Mouse (Mus musculus) megakaryocyte-erythroid progenitor cell, adult 5 weeks (primary cell): Measurements from ENCODE around the gene Pitpnm3. TPM values are rescaled to one million over a fixed set of nuclear protein-coding genes. Genes with fewer than 3 reads are reported as not detected.

ENCODE experiments used
- polyA plus RNA-seq: library from polyadenylated mRNA; stranded (reverse); fragments of >175 nt; gene quantifications from 2 replicates; pipeline ENCODE4 v1.2.3, GENCODE M21; 2012

Pitpnm3 gene
- not detected in 2 replicates for polyA plus RNA-seq

DNA sequence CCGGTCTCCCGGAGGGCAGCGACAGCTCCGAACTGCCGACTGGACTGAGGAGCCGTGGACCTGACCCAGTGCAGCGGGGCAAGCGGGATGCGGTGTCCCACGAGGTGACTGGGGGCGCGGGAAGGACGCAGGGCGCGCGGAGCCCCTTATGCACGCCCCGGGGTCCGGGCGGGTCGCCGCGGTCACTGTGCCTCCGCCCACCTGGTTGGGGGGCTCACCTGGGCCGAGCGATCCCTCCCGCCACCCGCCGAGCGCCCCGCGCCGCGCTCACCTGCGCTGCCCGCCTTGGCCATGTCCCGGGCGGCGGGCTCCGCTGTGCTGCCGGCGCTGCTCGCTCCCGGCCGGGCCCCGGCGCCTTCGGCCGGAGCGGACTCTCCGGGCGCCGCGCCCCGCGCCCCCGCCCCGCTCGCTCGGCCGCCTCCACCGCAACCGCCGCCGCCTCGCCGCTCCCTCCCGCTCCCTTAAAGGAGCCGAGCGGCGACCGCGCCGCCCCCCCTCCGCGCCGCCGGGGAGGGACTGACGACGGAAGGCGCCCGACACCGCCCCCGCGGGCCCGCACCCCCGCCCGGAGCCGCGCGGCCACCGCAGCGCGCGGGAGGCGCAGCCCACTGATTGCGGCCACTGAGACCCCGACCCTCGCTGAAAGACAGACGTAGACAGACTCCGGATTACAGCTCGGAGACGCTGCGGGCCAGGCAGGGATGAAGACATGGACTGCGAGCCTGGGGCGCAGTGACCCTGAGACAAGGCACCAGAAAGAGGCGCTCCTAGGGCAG lies at the start of gene Pitpnm3:
Pitpnm3 (minus strand) TSS at position 396 of the 776 bp plus-strand sequence.

DNA sequence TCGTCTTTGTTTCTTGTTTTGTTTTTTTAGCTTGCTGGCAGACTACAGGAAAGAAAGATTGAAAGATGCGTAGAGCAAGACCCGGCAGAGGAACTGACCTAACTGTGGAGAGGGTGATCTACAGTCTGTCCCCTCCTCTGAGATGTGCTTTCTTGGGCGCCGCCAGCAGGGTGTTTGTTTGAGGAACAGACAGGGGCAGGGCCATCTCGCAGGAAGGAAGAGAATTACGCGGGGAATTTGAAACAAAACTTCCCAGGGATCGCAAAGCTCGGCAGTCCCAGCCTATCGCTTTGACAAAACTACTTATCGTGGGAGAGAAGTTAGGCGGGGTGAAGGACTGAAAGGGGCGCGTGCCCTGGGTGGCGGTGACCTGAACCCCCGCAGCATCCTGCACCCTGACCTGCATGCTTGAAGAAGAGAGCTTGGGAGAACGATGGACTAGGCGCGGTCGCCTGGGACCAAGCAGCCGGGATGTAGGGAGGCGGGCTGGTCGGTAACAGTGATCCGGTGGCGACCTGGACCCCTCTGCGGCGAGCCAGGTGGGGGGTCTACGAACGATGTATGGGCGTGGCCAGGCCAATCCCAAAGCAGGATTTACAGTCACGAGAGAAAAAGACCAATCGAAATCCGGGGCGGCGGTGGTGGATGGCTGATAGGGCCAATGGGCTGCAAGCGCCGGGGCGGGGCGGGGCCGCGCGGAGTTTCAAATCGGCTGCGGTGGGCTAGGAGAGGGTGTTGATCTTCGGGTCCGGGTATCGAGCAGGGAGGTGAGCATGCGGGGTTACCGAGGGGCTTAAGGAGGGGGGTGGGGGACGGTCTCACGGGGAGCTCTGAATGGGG lies 93.6 kb downstream of the Pitpnm3 start, which contains the start of gene Pimreg:
Pimreg (plus strand) TSS at position 265 of the 840 bp plus-strand sequence.

DNA sequence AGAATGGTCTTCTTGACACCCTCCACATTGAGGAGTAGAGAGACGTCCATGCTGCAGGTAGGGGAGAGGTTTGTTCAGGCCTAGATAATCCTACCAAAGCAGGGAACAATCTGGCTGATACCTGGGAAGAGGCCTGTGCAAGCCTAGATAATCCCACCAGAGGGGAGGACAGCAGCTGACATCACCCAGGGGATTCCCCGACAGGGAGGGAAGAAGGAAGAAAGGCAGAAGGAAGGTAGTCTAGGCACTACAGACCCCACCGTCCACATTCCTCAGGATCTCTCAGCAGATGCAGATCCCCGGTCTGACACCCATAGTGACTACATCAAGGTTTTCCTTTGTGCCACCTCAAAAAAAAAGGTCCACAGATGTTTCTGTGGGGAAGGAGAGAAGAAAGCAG lies 98.2 kb downstream of the Pitpnm3 start, which contains the start of gene Aipl1:
Aipl1 (minus strand) TSS at position 101 of the 400 bp plus-strand sequence.

Other genes with a start within 250 kb of the Pitpnm3 start
- 0.39 and 0.55 TPM in 2 replicates for gene Aipl1, start 98.3 kb downstream of the Pitpnm3 start, polyA plus RNA-seq
- 18.6 and 24.1 TPM in 2 replicates for gene Pimreg, start 93.7 kb downstream of the Pitpnm3 start, polyA plus RNA-seq
- 0.12 and 0.52 TPM in 2 replicates for gene Gm43951, start 71.1 kb upstream of the Pitpnm3 start, polyA plus RNA-seq
- 2.5 and 3.0 TPM in 2 replicates for gene 4933427D14Rik, start 71.7 kb upstream of the Pitpnm3 start, polyA plus RNA-seq
- gene Txndc17, start 71.8 kb upstream of the Pitpnm3 start, polyA plus RNA-seq, result 23.9 and 31.2 TPM in 2 replicates
- gene Med31, start 79.8 kb upstream of the Pitpnm3 start, polyA plus RNA-seq, result 0.78 and 1.3 TPM in 2 replicates
- gene Slc13a5, start 131.4 kb upstream of the Pitpnm3 start, polyA plus RNA-seq, result not detected in 2 replicates
- 0.88 and 2.0 TPM in 2 replicates for gene Xaf1, start 165.9 kb upstream of the Pitpnm3 start, polyA plus RNA-seq
- gene Fbxo39, start 178.7 kb upstream of the Pitpnm3 start, polyA plus RNA-seq, result not detected in 2 replicates
- gene Tekt1, start 226.7 kb upstream of the Pitpnm3 start, polyA plus RNA-seq, result 0.04 TPM in 1 of 2 replicates, not detected in the other